In the genomic region with DNA sequence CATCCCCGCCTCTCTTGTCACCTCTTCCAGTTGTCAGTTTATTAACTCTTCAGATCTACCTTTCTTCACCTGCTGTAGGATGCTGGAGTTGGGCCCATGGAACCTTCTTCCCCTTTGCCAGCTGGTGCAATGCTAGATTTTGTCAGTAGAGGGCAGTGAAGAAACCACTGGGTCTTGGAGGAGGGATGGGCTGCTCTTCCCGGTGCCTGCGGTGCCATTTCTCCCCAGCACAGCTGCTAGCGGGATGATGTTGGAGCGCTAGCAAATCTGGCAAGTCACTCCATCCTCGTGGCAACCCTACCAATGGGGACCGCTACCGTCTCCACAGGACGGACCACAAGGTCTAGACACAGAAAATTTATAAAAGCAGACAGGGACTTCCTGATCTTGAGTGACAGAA, we compare ENCODE assay signal across 8 mouse cellular contexts. TPM values are rescaled to one million over a fixed set of nuclear protein-coding genes. Genes with fewer than 3 reads are reported as not detected.
DNase-seq lines count a peak whose midpoint lies in the region; ATAC-seq and TF ChIP-seq lines count a peak whose summit lies in the region.

No protein-coding gene starts in this region.

- no peaks in the 10 kb centered on the region for H3K4me1 ChIP-seq in ES-Bruce4 (ENCODE audit: control insufficient read depth, insufficient read depth, low read length)
- H3K4me1 ChIP-seq in bone marrow macrophage, adult 2 months (ENCODE audit: control insufficient read depth, insufficient read depth, low read length), result no peaks in the 10 kb centered on the region
- 0 out of 2 replicates have a peak, but pooled peaks cover 7% of the 10 kb centered on the region for H3K4me1 ChIP-seq in embryonic facial prominence, embryonic 15.5 days
- H3K4me1 ChIP-seq in heart, embryonic 13.5 days, result peaks cover 13% of the 10 kb centered on the region
- H3K4me1 ChIP-seq in kidney, embryonic 16.5 days (ENCODE audit: insufficient read depth, low read length), result no peaks in the 10 kb centered on the region
- H3K4me1 ChIP-seq in liver, embryonic 13.5 days (replicated peaks), result no peaks in the 10 kb centered on the region
- peaks cover 5% of the 10 kb centered on the region for H3K4me1 ChIP-seq in neural tube, embryonic 13.5 days (replicated peaks)
- H3K4me1 ChIP-seq in thymus, adult 2 months (replicated peaks; ENCODE audit: control insufficient read depth, insufficient read depth, low read length), result peaks cover 3% of the 10 kb centered on the region

- TF ChIP-seq CTCF in ES-Bruce4 (IDR thresholded peaks at IDR 0.05; ENCODE audit: low read depth, low read length), result peak; percentile 75
- TF ChIP-seq CTCF in bone marrow macrophage, adult 2 months (IDR thresholded peaks at IDR 0.05; ENCODE audit: low read depth, low read length), result peak; percentile 37; the same call in 1 of the 2 replicates
- TF ChIP-seq CTCF in thymus, adult 2 months (IDR thresholded peaks at IDR 0.05; ENCODE audit: borderline replicate concordance, control insufficient read depth, extremely low read depth, insufficient read depth, low read length, poor library complexity), result peak; percentile 60; the same call in 1 of the 2 replicates

- H3K4me3 ChIP-seq in ES-Bruce4 (ENCODE audit: low read depth, low read length), result no peak overlapping the region
- H3K4me3 ChIP-seq in bone marrow macrophage, adult 2 months (ENCODE audit: insufficient read depth, low read length), result no peak overlapping the region
- 0 out of 2 replicates have a peak overlapping the region, but pooled peaks have one; percentile 16 for H3K4me3 ChIP-seq in embryonic facial prominence, embryonic 15.5 days (replicated peaks)
- H3K4me3 ChIP-seq in heart, embryonic 13.5 days, result peak overlapping the region; percentile 14; the same call in 1 of the 2 replicates
- H3K4me3 ChIP-seq in kidney, embryonic 16.5 days (ENCODE audit: low read length), result no peak overlapping the region
- H3K4me3 ChIP-seq in liver, embryonic 13.5 days (replicated peaks), result no peak overlapping the region
- peak overlapping the region; percentile 17 for H3K4me3 ChIP-seq in neural tube, embryonic 13.5 days
- no peak overlapping the region for H3K4me3 ChIP-seq in thymus, adult 2 months (ENCODE audit: control insufficient read depth, insufficient read depth, low read length)

- no peaks in the 10 kb centered on the region for H3K36me3 ChIP-seq in ES-Bruce4 (ENCODE audit: control insufficient read depth, insufficient read depth, low read length, poor library complexity, severe bottlenecking)
- no peaks in the 10 kb centered on the region for H3K36me3 ChIP-seq in embryonic facial prominence, embryonic 15.5 days
- no peaks in the 10 kb centered on the region for H3K36me3 ChIP-seq in heart, embryonic 13.5 days
- H3K36me3 ChIP-seq in kidney, embryonic 16.5 days (ENCODE audit: insufficient read depth, low read length), result no peaks in the 10 kb centered on the region
- no peaks in the 10 kb centered on the region for H3K36me3 ChIP-seq in liver, embryonic 13.5 days
- H3K36me3 ChIP-seq in neural tube, embryonic 13.5 days, result no peaks in the 10 kb centered on the region
- no peaks in the 10 kb centered on the region for H3K36me3 ChIP-seq in thymus, adult 2 months (ENCODE audit: control insufficient read depth, insufficient read depth, low read length)

- 11% methylated on average over 9 of the region's 9 CpGs for WGBS in embryonic facial prominence, embryonic 15.5 days
- WGBS in heart, embryonic 13.5 days, result 12% methylated on average over 9 of the region's 9 CpGs
- 10% methylated on average over 9 of the region's 9 CpGs for WGBS in kidney, embryonic 16.5 days
- 8% methylated on average over 9 of the region's 9 CpGs for WGBS in liver, embryonic 13.5 days (ENCODE audit: insufficient replicate concordance)
- WGBS in neural tube, embryonic 13.5 days, result 11% methylated on average over 9 of the region's 9 CpGs
- WGBS in thymus, adult 2 months, result 10% methylated on average over 9 of the region's 9 CpGs

- H3K9me3 ChIP-seq in ES-Bruce4 (replicated peaks; ENCODE audit: control insufficient read depth, insufficient read depth, low read length, poor library complexity, severe bottlenecking), result peaks cover 6% of the 10 kb centered on the region
- no peaks in the 10 kb centered on the region for H3K9me3 ChIP-seq in embryonic facial prominence, embryonic 15.5 days (replicated peaks)
- no peaks in the 10 kb centered on the region for H3K9me3 ChIP-seq in heart, embryonic 13.5 days
- no peaks in the 10 kb centered on the region for H3K9me3 ChIP-seq in kidney, embryonic 16.5 days (ENCODE audit: low read length)
- H3K9me3 ChIP-seq in liver, embryonic 13.5 days (replicated peaks), result no peaks in the 10 kb centered on the region
- H3K9me3 ChIP-seq in neural tube, embryonic 13.5 days, result no peaks in the 10 kb centered on the region

- no peak for TF ChIP-seq EP300 in ES-Bruce4 (IDR thresholded peaks at IDR 0.05; ENCODE audit: insufficient read depth, low read depth, low read length)

- peak overlapping the region; percentile 35; the same call in 1 of the 2 replicates for H3K4me2 ChIP-seq in embryonic facial prominence, embryonic 15.5 days (replicated peaks)
- peak overlapping the region; percentile 55 for H3K4me2 ChIP-seq in heart, embryonic 13.5 days
- H3K4me2 ChIP-seq in kidney, embryonic 16.5 days (replicated peaks; ENCODE audit: low read depth, low read length), result peak overlapping the region; percentile 31; the same call in 1 of the 2 replicates
- no peak overlapping the region for H3K4me2 ChIP-seq in liver, embryonic 13.5 days
- peak overlapping the region; percentile 50 for H3K4me2 ChIP-seq in neural tube, embryonic 13.5 days

- ATAC-seq in embryonic facial prominence, embryonic 15.5 days (ENCODE audit: insufficient number of reproducible peaks, low FRiP score, low TSS enrichment, low read depth), result peak; percentile 39
- no peak for ATAC-seq in heart, embryonic 13.5 days (ENCODE audit: extremely low read depth, insufficient number of reproducible peaks, low FRiP score, low TSS enrichment)
- ATAC-seq in kidney, embryonic 16.5 days (ENCODE audit: low FRiP score, low TSS enrichment), result peak; percentile 11; the same call in 1 of the 2 replicates
- no peak for ATAC-seq in liver, embryonic 13.5 days (ENCODE audit: low read depth)
- ATAC-seq in neural tube, embryonic 13.5 days (ENCODE audit: low read depth), result peak; percentile 48; the same call in 1 of the 2 replicates

- DNase-seq in liver, embryonic 13.5 days, result peak; percentile 31
- peak; percentile 75 for DNase-seq in thymus, adult 2 months

- no peak overlapping the region for H3K9ac ChIP-seq in ES-Bruce4 (ENCODE audit: low read depth, poor library complexity, severe bottlenecking)
- no peak overlapping the region for H3K9ac ChIP-seq in embryonic facial prominence, embryonic 15.5 days
- no peak overlapping the region for H3K9ac ChIP-seq in heart, embryonic 13.5 days
- H3K9ac ChIP-seq in kidney, embryonic 16.5 days (replicated peaks; ENCODE audit: low read length), result no peak overlapping the region
- no peak overlapping the region for H3K9ac ChIP-seq in liver, embryonic 13.5 days
- 0 out of 2 replicates have a peak overlapping the region, but pooled peaks have one; percentile 26 for H3K9ac ChIP-seq in neural tube, embryonic 13.5 days

- H3K27me3 ChIP-seq in ES-Bruce4 (ENCODE audit: control insufficient read depth, insufficient read depth, low read length, poor library complexity, severe bottlenecking), result no peaks in the 10 kb centered on the region
- no peaks in the 10 kb centered on the region for H3K27me3 ChIP-seq in embryonic facial prominence, embryonic 15.5 days
- peaks cover 18% of the 10 kb centered on the region; the same call in 1 of the 2 replicates for H3K27me3 ChIP-seq in heart, embryonic 13.5 days (replicated peaks)
- 0 out of 2 replicates have a peak, but pooled peaks cover 5% of the 10 kb centered on the region for H3K27me3 ChIP-seq in kidney, embryonic 16.5 days (ENCODE audit: insufficient read depth, low read length)
- peaks cover 15% of the 10 kb centered on the region for H3K27me3 ChIP-seq in liver, embryonic 13.5 days
- peaks cover 26% of the 10 kb centered on the region for H3K27me3 ChIP-seq in neural tube, embryonic 13.5 days
- H3K27me3 ChIP-seq in thymus, adult 2 months (ENCODE audit: control insufficient read depth, insufficient read depth, low read length), result no peaks in the 10 kb centered on the region

- no peak for TF ChIP-seq POLR2A in ES-Bruce4 (IDR thresholded peaks at IDR 0.05; ENCODE audit: insufficient read depth, low read length)
- no peak for TF ChIP-seq POLR2A in bone marrow macrophage, adult 2 months (IDR thresholded peaks at IDR 0.05; ENCODE audit: borderline replicate concordance, low read depth, low read length)
- TF ChIP-seq POLR2A in thymus, adult 2 months (IDR thresholded peaks at IDR 0.05; ENCODE audit: control insufficient read depth, extremely low read depth, insufficient read depth, low read length, poor library complexity), result no peak

- H3K27ac ChIP-seq in ES-Bruce4 (ENCODE audit: insufficient read depth, low read length), result no peak overlapping the region
- no peak overlapping the region for H3K27ac ChIP-seq in bone marrow macrophage, adult 2 months (ENCODE audit: insufficient read depth, low read depth, low read length)
- no peak overlapping the region for H3K27ac ChIP-seq in embryonic facial prominence, embryonic 15.5 days (replicated peaks)
- H3K27ac ChIP-seq in heart, embryonic 13.5 days (replicated peaks), result no peak overlapping the region
- H3K27ac ChIP-seq in kidney, embryonic 16.5 days (ENCODE audit: low read length), result no peak overlapping the region
- no peak overlapping the region for H3K27ac ChIP-seq in liver, embryonic 13.5 days
- no peak overlapping the region for H3K27ac ChIP-seq in neural tube, embryonic 13.5 days (replicated peaks)
- no peak overlapping the region for H3K27ac ChIP-seq in thymus, adult 2 months (ENCODE audit: control insufficient read depth, insufficient read depth, low read length)

RNA-seq across cellular contexts. Expression of a gene that starts 13.3 kb away (rescaled TPM):
- 372 and 381 TPM in 2 replicates for polyA plus RNA-seq in ES-Bruce4 (2011; ENCODE audit: insufficient read depth, insufficient read length, low read depth, missing spikeins)
- polyA plus RNA-seq in bone marrow macrophage, adult 2 months (2012; ENCODE audit: insufficient read depth, insufficient read length, missing spikeins), result 81.4 and 93.3 TPM in 2 replicates
- 562 and 594 TPM in 2 replicates for polyA plus RNA-seq in embryonic facial prominence, embryonic 15.5 days (2015; fragmentation: Nextera tagmentation; extraction: Ambion mirVana)
- polyA plus RNA-seq in heart, embryonic 13.5 days (2015; fragmentation: Nextera tagmentation; extraction: Ambion mirVana), result 361 and 412 TPM in 2 replicates
- polyA plus RNA-seq in kidney, embryonic 16.5 days (2015; fragmentation: Nextera tagmentation; extraction: Ambion mirVana), result 665 and 673 TPM in 2 replicates
- 235 and 283 TPM in 2 replicates for polyA plus RNA-seq in liver, embryonic 13.5 days (2015; fragmentation: Nextera tagmentation; extraction: Ambion mirVana)
- 328 and 380 TPM in 2 replicates for polyA plus RNA-seq in neural tube, embryonic 13.5 days (2015; fragmentation: Nextera tagmentation; extraction: Ambion mirVana)
- 46.6 and 49.2 TPM in 2 replicates for polyA plus RNA-seq in thymus, adult 2 months (2012; rRNA removed)

Comparison
In these comparisons a context has a peak if more than half of its experiments do, and no peak if none do; other contexts are left out.
1. H3K4me3 ChIP-seq: peak in embryonic facial prominence, embryonic 15.5 days (single experiment), heart, embryonic 13.5 days (single experiment) and neural tube, embryonic 13.5 days (single experiment); none in ES-Bruce4 (single experiment), bone marrow macrophage, adult 2 months (single experiment), kidney, embryonic 16.5 days (single experiment), liver, embryonic 13.5 days (single experiment) and thymus, adult 2 months (single experiment).
2. ATAC-seq: peak in embryonic facial prominence, embryonic 15.5 days (single experiment), kidney, embryonic 16.5 days (single experiment) and neural tube, embryonic 13.5 days (single experiment); none in heart, embryonic 13.5 days (single experiment) and liver, embryonic 13.5 days (single experiment).
3. Peak in every context shown above with its lines, with median percentiles within 50 percentile points of each other: CTCF ChIP-seq.